Mouse (Mus musculus): ENCODE data around the gene Cand2. TPM values are rescaled to one million over a fixed set of nuclear protein-coding genes. Genes with fewer than 3 reads are reported as not detected.

The Cand2 gene
- total RNA-seq, 1 experiment, result 10.7 TPM

- peak within 1 kb of the TSS; percentile 81 for H3K27ac ChIP-seq (ENCODE audit: insufficient read depth, low read depth, low read length, poor library complexity, severe bottlenecking)
- H3K9ac ChIP-seq (ENCODE audit: insufficient read depth, low read depth, low read length, poor library complexity, severe bottlenecking), result peak within 1 kb of the TSS; percentile 83
- H3K9me3 ChIP-seq (ENCODE audit: control insufficient read depth, insufficient read depth, low read depth, low read length), result no peaks in the 10 kb centered on the region
- peak within 1 kb of the TSS; percentile 76 to 84 for H3K4me3 ChIP-seq (ENCODE audit: insufficient read depth in 1 of 2, low read depth in 1 of 2, low read length in 2 of 2, poor library complexity in 1 of 2, severe bottlenecking in 1 of 2)
- TF ChIP-seq HCFC1 (IDR thresholded peaks at IDR 0.05; ENCODE audit: borderline replicate concordance, insufficient read depth, low read length) (no peak), ZNF384 (IDR thresholded peaks at IDR 0.05; ENCODE audit: low read depth, low read length) (no peak), CHD2 (IDR thresholded peaks at IDR 0.05; ENCODE audit: low read depth, low read length) (no peak), ZC3H11A (IDR thresholded peaks at IDR 0.05; ENCODE audit: borderline replicate concordance, low read depth, low read length) (no peak)
- in situ Hi-C loops (cut with MboI; ENCODE audit: low sequenced_read_pairs in 2 of 2, unreplicated experiment in 2 of 2), result no loop called here
- peaks cover 12% of the 10 kb centered on the region for H3K36me3 ChIP-seq (ENCODE audit: control insufficient read depth, insufficient read depth, low read length, poor library complexity, severe bottlenecking)
- no peaks in the 10 kb centered on the region for H3K4me1 ChIP-seq (ENCODE audit: control insufficient read depth in 2 of 2, insufficient read depth in 2 of 2, low read length in 2 of 2, poor library complexity in 1 of 2)
- DNase-seq (ENCODE audit: low read depth, low spot score), result peak; percentile 99
These were observed 78.9 kb downstream of the Cand2 start, which contains the start of the genes Mbd4 and Ift122 for GRCm38 (mm10) chr6:115853091-115853813. Gene Mbd4, minus strand, starts transcription at chr6:115853371. Gene Ift122, plus strand, starts transcription at chr6:115853470.

GRCm38 (mm10) chr6:115853985-115854384 is 79.6 kb downstream of the Cand2 start:
- TF ChIP-seq HCFC1 (IDR thresholded peaks at IDR 0.05; ENCODE audit: borderline replicate concordance, insufficient read depth, low read length) (no peak), ZC3H11A (IDR thresholded peaks at IDR 0.05; ENCODE audit: borderline replicate concordance, low read depth, low read length) (no peak), MAFK (IDR thresholded peaks at IDR 0.05; ENCODE audit: insufficient read depth, low read depth, low read length) (no peak), ZNF384 (IDR thresholded peaks at IDR 0.05; ENCODE audit: low read depth, low read length) (no peak), CHD2 (IDR thresholded peaks at IDR 0.05; ENCODE audit: low read depth, low read length) (no peak)
- in situ Hi-C loops (cut with MboI; ENCODE audit: low sequenced_read_pairs in 2 of 2, unreplicated experiment in 2 of 2), result no loop called here
- peaks cover 5% of the 10 kb centered on the region; the same call in 1 of the 2 replicates for H3K36me3 ChIP-seq (ENCODE audit: control insufficient read depth, insufficient read depth, low read length, poor library complexity, severe bottlenecking)
- H3K4me1 ChIP-seq (ENCODE audit: control insufficient read depth in 2 of 2, insufficient read depth in 2 of 2, low read length in 2 of 2, poor library complexity in 1 of 2), result no peaks in the 10 kb centered on the region
- peak overlapping the region; percentile 54; the same call in 1 of the 2 replicates for H3K9ac ChIP-seq (ENCODE audit: insufficient read depth, low read depth, low read length, poor library complexity, severe bottlenecking)
- peak overlapping the region; percentile 48 to 60 for H3K4me3 ChIP-seq (ENCODE audit: insufficient read depth in 1 of 2, low read depth in 1 of 2, low read length in 2 of 2, poor library complexity in 1 of 2, severe bottlenecking in 1 of 2)
- H3K27ac ChIP-seq (ENCODE audit: insufficient read depth, low read depth, low read length, poor library complexity, severe bottlenecking), result no peak overlapping the region
- DNase-seq (ENCODE audit: low read depth, low spot score), result no peak
- no peaks in the 10 kb centered on the region for H3K9me3 ChIP-seq (ENCODE audit: control insufficient read depth, insufficient read depth, low read depth, low read length)

- TF ChIP-seq ZNF384 (IDR thresholded peaks at IDR 0.05; ENCODE audit: low read depth, low read length), result no peak
- TF ChIP-seq MAFK (IDR thresholded peaks at IDR 0.05; ENCODE audit: insufficient read depth, low read depth, low read length), result no peak
- TF ChIP-seq CHD2 (IDR thresholded peaks at IDR 0.05; ENCODE audit: low read depth, low read length), result no peak
- no peak for TF ChIP-seq ZC3H11A (IDR thresholded peaks at IDR 0.05; ENCODE audit: borderline replicate concordance, low read depth, low read length)
- no peak for TF ChIP-seq HCFC1 (IDR thresholded peaks at IDR 0.05; ENCODE audit: borderline replicate concordance, insufficient read depth, low read length)
- peak overlapping the region in 1 of 2 experiments; percentile 48; a peak in 1 of 4 replicates for H3K4me3 ChIP-seq (ENCODE audit: insufficient read depth in 1 of 2, low read depth in 1 of 2, low read length in 2 of 2, poor library complexity in 1 of 2, severe bottlenecking in 1 of 2)
- no peak overlapping the region for H3K27ac ChIP-seq (ENCODE audit: insufficient read depth, low read depth, low read length, poor library complexity, severe bottlenecking)
- no peaks in the 10 kb centered on the region for H3K4me1 ChIP-seq (ENCODE audit: control insufficient read depth in 2 of 2, insufficient read depth in 2 of 2, low read length in 2 of 2, poor library complexity in 1 of 2)
- no peaks in the 10 kb centered on the region for H3K9me3 ChIP-seq (ENCODE audit: control insufficient read depth, insufficient read depth, low read depth, low read length)
- DNase-seq (ENCODE audit: low read depth, low spot score), result no peak
- H3K9ac ChIP-seq (ENCODE audit: insufficient read depth, low read depth, low read length, poor library complexity, severe bottlenecking), result no peak overlapping the region
- in situ Hi-C loops (cut with MboI; ENCODE audit: low sequenced_read_pairs in 2 of 2, unreplicated experiment in 2 of 2), result no loop called here
- peaks cover 1% of the 10 kb centered on the region; the same call in 1 of the 2 replicates for H3K36me3 ChIP-seq (ENCODE audit: control insufficient read depth, insufficient read depth, low read length, poor library complexity, severe bottlenecking)
These were observed 80.1 kb downstream of the Cand2 start for GRCm38 (mm10) chr6:115854432-115854831.

Other genes starting within 250 kb of the Cand2 start
- gene Tsen2, start 229.9 kb upstream of the Cand2 start, total RNA-seq (2012; rRNA removed), result 35.9 and 43.3 TPM in 2 replicates
- gene Mkrn2os, start 182.0 kb upstream of the Cand2 start, total RNA-seq (2012; rRNA removed), result 0.22 TPM in 1 of 2 replicates, not detected in the other
- gene Mkrn2, start 172.6 kb upstream of the Cand2 start, total RNA-seq (2012; rRNA removed), result 17.8 and 22.0 TPM in 2 replicates
- 128 and 140 TPM in 2 replicates for gene Raf1, start 97.9 kb upstream of the Cand2 start, total RNA-seq (2012; rRNA removed)
- gene Tmem40, start 12.1 kb upstream of the Cand2 start, total RNA-seq (2012; rRNA removed), result 18.4 and 21.9 TPM in 2 replicates
- gene Rpl32, start 34.2 kb downstream of the Cand2 start, total RNA-seq (2012; rRNA removed), result 2,783 and 3,173 TPM in 2 replicates
- gene Efcab12, start 63.9 kb downstream of the Cand2 start, total RNA-seq (2012; rRNA removed), result 1.3 and 1.4 TPM in 2 replicates
- 15.1 and 18.8 TPM in 2 replicates for gene Mbd4, start 78.8 kb downstream of the Cand2 start, total RNA-seq (2012; rRNA removed)
- 8.5 and 10.4 TPM in 2 replicates for gene Ift122, start 78.9 kb downstream of the Cand2 start, total RNA-seq (2012; rRNA removed)
- gene Rho, start 157.2 kb downstream of the Cand2 start, total RNA-seq (2012; rRNA removed), result 0.13 and 0.42 TPM in 2 replicates
- not detected in 2 replicates for gene H1foo, start 170.4 kb downstream of the Cand2 start, total RNA-seq (2012; rRNA removed)
- 2.6 and 8.7 TPM in 2 replicates for gene Plxnd1, start 220.5 kb downstream of the Cand2 start, total RNA-seq (2012; rRNA removed)